Mouse (Mus musculus): ENCODE results near the gene Epas1.
A peak's percentile ranks its signal among the peaks of the same experiment; 100 is the strongest.

Gene Epas1

GRCm38 (mm10) chr17:86787805-86788204 lies 34.3 kb downstream of the Epas1 start:
- no peak for DNase-seq (ENCODE audit: extremely low spot score)

- DNase-seq (ENCODE audit: extremely low spot score), result no peak
These were observed 34.8 kb downstream of the Epas1 start for GRCm38 (mm10) chr17:86788316-86788715.

- DNase-seq (ENCODE audit: extremely low spot score), result no peak
These were observed 38.4 kb downstream of the Epas1 start for GRCm38 (mm10) chr17:86791925-86792324.

GRCm38 (mm10) chr17:86795773-86796172 lies 42.3 kb downstream of the Epas1 start:
- no peak for DNase-seq (ENCODE audit: extremely low spot score)

GRCm38 (mm10) chr17:86797031-86797430 lies 43.5 kb downstream of the Epas1 start:
- DNase-seq (ENCODE audit: extremely low spot score), result no peak

- DNase-seq (ENCODE audit: extremely low spot score), result no peak
These were observed 45.0 kb downstream of the Epas1 start for GRCm38 (mm10) chr17:86798460-86798859.

- DNase-seq (ENCODE audit: extremely low spot score), result no peak
These were observed 45.5 kb downstream of the Epas1 start for GRCm38 (mm10) chr17:86798951-86799350.

- DNase-seq (ENCODE audit: extremely low spot score), result no peak
These were observed 47.0 kb downstream of the Epas1 start for GRCm38 (mm10) chr17:86800535-86800934.

GRCm38 (mm10) chr17:86801213-86801815 lies 47.8 kb downstream of the Epas1 start:
- no peak for DNase-seq (ENCODE audit: extremely low spot score)

- no peak for DNase-seq (ENCODE audit: extremely low spot score)
These were observed 48.4 kb downstream of the Epas1 start for GRCm38 (mm10) chr17:86801876-86802275.

- no peak for DNase-seq (ENCODE audit: extremely low spot score)
These were observed 49.0 kb downstream of the Epas1 start for GRCm38 (mm10) chr17:86802351-86802985.

- DNase-seq (ENCODE audit: extremely low spot score), result no peak
These were observed 49.6 kb downstream of the Epas1 start for GRCm38 (mm10) chr17:86803147-86803546.

GRCm38 (mm10) chr17:86803653-86804052 lies 50.2 kb downstream of the Epas1 start:
- no peak for DNase-seq (ENCODE audit: extremely low spot score)

GRCm38 (mm10) chr17:86812029-86812428 lies 58.5 kb downstream of the Epas1 start:
- peak; percentile 34 for DNase-seq (ENCODE audit: extremely low spot score)

- DNase-seq (ENCODE audit: extremely low spot score), result peak; percentile 46
These were observed 60.8 kb downstream of the Epas1 start for GRCm38 (mm10) chr17:86814320-86814719.

- no peak for DNase-seq (ENCODE audit: extremely low spot score)
These were observed 61.7 kb downstream of the Epas1 start for GRCm38 (mm10) chr17:86815016-86815865.

- no peak for DNase-seq (ENCODE audit: extremely low spot score)
These were observed 68.7 kb downstream of the Epas1 start for GRCm38 (mm10) chr17:86822017-86822737.

- DNase-seq (ENCODE audit: extremely low spot score), result no peak
These were observed 71.1 kb downstream of the Epas1 start for GRCm38 (mm10) chr17:86824502-86825162.

GRCm38 (mm10) chr17:86825163-86825902 lies 71.8 kb downstream of the Epas1 start:
- DNase-seq (ENCODE audit: extremely low spot score), result no peak

GRCm38 (mm10) chr17:86826376-86826775 lies 72.9 kb downstream of the Epas1 start:
- no peak for DNase-seq (ENCODE audit: extremely low spot score)

Measured in embryo, embryonic 9.5 days (tissue).